Mouse (Mus musculus): ENCODE results near the gene Dnm1l.
"Not testable (repeated sequence)": the region's sequence is repeated elsewhere in the genome, so short reads cannot be mapped to it uniquely, and the experiment has no call there.

The Dnm1l gene

GRCm38 (mm10) chr16:16358481-16359100 lies at the start of gene Dnm1l:
Dnm1l (minus strand) TSS chr16:16358959.
- DNase-seq, result peak; percentile 96

DNA sequence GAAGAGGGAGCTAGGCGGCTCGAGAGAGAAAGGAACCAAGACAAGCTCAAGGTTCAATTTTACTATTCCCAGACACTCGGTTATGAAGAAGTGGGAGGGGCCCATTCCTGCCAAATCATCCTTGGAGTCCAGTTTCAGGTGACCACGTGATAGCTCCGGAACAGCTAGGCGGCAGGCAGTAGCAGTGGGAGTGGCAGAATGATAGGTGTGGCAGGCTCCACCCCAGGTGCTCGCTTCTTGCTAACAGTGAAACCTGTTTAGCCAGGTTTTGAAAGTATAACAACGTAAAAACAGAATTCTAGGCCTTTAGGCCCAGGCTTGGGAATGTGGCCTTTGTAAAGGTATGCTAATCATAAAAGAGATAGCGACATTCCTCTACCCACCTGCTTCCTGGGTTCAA lies 8.5 kb upstream of the Dnm1l start:
- DNase-seq, result not testable (repeated sequence)

DNA sequence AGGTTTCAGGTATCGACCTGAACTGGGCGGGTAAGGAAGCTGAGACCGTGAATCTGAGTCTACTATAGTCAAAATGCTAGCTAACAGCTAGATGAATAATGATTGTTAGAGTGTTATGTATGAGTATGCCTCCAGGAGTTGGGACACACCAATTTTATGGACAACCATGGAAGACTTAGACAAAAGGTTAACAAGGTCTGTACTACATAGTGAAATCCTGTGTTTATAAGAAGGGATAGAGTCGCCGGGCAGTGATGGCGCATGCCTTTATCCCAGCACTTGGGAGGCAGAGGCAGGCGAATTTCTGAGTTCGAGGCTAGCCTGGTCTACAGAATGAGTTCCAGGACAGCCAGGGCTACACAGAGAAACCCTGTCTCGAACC lies 333 bp upstream of the Dnm1l start:
- not testable (repeated sequence) for DNase-seq

- DNase-seq, result no peak
Measured at GRCm38 (mm10) chr16:16357908-16358307, 851 bp downstream of the Dnm1l start.

DNA sequence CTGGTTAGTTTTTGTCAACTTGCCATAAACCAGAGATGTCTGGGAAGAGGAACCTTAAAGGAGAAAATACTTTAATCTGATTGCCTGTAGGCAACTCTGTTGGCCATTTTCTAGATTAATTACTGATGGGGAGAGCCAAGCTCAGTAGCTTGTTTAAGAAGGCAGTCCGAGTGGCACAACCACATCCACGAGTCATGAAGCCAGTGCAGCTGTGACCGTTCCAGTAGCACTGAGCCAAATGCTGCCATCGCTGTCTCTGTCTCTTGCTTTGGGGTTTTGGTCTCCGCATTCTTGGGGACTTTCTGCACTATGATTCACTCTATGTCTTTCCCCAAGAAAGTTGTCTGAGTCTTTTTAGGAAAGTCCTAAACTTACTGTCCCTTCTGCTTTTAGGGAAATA lies 12.3 kb downstream of the Dnm1l start:
- DNase-seq, result no peak

- DNase-seq, result no peak
Measured at GRCm38 (mm10) chr16:16325775-16326336, 32.9 kb downstream of the Dnm1l start.

DNA sequence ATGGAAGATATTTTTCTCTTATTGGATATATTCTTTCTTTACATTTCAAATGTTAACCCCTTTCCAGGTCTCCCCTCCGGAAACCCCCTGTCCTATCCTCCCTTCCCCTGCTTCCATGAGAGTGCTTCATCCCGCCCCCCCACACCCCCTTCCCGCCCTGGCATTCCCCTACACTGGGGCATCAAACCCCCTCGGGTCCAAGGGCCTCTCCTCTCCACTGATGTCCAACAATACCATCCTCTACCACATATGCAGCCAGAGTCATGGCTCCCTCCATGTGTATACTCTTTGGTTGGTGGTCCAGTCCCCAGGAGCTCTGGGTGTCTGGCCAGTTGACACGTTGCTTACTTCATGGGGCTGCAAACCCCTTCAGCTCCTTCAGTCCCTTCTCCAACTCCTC lies 47.4 kb downstream of the Dnm1l start:
- DNase-seq, result no peak

DNA sequence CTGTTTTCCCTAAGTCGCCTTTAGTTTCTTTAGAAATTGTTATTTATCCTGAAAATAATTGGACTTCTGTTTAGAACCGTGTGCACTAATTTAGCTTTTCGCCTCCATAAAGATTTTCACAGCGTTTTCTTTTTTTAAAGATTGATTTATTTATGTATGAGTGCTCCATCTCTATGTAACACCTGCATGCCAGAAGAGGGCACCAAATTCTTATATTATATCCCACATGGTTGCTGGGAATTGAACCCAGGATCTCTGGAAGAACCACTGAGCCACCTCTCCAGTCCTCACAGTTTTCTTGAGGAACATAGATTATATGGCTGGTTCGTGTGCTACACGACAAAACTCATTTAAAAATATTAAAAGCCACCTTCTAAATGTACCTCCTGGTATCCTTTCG lies 54.9 kb downstream of the Dnm1l start:
- no peak for DNase-seq

DNA sequence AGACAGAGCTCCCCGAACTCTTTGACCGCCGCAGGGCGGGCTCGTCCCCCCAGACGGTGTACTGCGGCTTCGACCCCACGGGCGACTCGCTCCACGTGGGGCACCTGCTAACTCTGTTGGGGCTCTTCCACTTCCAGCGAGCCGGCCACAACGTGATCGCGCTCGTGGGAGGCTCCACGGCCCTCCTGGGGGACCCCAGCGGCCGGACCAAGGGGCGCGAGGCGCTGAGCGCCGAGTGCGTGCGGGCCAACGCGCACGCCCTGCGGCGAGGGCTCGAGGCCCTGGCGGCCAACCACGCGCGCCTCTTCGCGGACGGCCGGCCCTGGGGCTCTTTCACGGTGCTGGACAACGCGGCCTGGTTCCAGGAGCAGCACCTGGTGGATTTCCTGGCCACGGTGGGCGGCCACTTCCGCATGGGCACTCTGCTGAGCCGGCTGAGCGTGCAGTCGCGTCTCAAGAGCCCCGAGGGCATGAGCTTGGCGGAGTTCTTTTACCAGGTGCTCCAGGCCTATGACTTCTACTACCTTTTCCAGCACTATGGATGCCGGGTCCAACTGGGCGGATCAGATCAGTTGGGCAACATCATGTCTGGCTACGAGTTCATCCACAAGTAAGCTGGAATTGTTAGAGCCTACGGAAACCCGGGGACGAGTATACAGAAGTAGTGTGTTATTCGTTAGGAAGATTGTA lies 55.5 kb downstream of the Dnm1l start:
- peak; percentile 42 for DNase-seq

DNA sequence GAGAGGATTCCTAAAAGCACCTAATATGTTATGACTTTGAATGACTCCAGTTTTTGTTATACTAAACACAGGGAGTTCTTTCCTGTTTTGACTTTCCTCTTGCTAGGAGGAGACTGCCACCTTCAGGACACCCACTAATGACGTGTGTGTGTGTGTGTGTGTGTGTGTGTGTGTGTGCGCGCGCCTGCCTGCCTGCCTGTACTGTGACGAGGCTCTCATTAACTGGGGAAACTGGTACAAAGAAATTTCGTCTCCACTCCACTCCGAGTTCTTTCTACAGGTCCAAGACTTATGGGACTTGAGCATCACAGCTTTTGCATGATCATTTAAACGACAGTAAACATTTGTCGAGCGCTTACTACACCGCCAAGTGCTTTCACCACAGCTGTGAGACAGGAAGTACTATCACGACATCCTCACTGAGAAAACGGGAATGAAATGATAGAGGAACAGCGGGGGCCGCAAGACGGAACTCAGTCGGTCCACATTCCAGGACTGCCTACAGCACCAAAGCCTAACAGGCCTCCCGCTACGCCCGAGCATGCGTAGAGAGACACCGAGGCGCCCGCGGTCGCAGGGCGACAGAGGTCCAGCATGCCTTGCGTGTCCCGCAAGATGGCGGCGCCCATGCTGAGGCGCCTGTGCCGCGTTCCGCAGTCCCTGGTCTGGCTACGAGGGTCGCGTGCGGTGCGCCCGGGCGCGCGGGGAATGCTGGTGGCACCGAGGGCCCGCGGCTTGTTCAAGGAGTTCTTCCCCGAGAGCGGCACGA lies 56.2 kb downstream of the Dnm1l start, which contains the start of gene Yars2:
TSS of gene Yars2 (plus strand) at position 597 of the 769 bp plus-strand sequence.
- peak; percentile 95 for DNase-seq

- DNase-seq, result no peak
Measured at GRCm38 (mm10) chr16:16273752-16274151, 85.0 kb downstream of the Dnm1l start.

- DNase-seq, result no peak
Measured at GRCm38 (mm10) chr16:16272978-16273377, 85.8 kb downstream of the Dnm1l start.

GRCm38 (mm10) chr16:16262436-16262835 lies 96.3 kb downstream of the Dnm1l start:
- DNase-seq, result no peak

All from right cerebral cortex, adult 18-20 months (tissue).